Mouse (Mus musculus): ENCODE measurements around the gene Glis2. TPM values are rescaled to one million over a fixed set of nuclear protein-coding genes. Genes with fewer than 3 reads are reported as not detected.
"Not testable (repeated sequence)": the region's sequence is repeated elsewhere in the genome, so short reads cannot be mapped to it uniquely, and the experiment has no call there.

Glis2 gene
- total RNA-seq, 2 experiments from 2014 or later = 9.8 to 15.4 TPM

- DNase-seq (ENCODE audit: low spot score in 2 of 2) = no peak
These were observed 15.9 kb upstream of the Glis2 start for GRCm38 (mm10) chr16:4578630-4579029.

- not testable (repeated sequence) for DNase-seq (ENCODE audit: low spot score in 2 of 2)
These were observed 13.3 kb upstream of the Glis2 start for GRCm38 (mm10) chr16:4581179-4581578.

- no peak for DNase-seq (ENCODE audit: low spot score in 2 of 2)
These were observed 10.7 kb upstream of the Glis2 start for GRCm38 (mm10) chr16:4583807-4584206.

- DNase-seq (ENCODE audit: low spot score in 2 of 2) = no peak
These were observed 10.1 kb upstream of the Glis2 start for GRCm38 (mm10) chr16:4584438-4584837.

- no peak for DNase-seq (ENCODE audit: low spot score in 2 of 2)
These were observed 8.6 kb upstream of the Glis2 start for GRCm38 (mm10) chr16:4585642-4586530.

- DNase-seq (ENCODE audit: low spot score in 2 of 2) = peak; percentile 72 to 87
These were observed 7.9 kb upstream of the Glis2 start for GRCm38 (mm10) chr16:4586531-4587123.

GRCm38 (mm10) chr16:4587516-4588210, 6.8 kb upstream of the Glis2 start:
- DNase-seq (ENCODE audit: low spot score in 2 of 2) = no peak

- no peak for DNase-seq (ENCODE audit: low spot score in 2 of 2)
These were observed 4.3 kb upstream of the Glis2 start for GRCm38 (mm10) chr16:4590236-4590635.

GRCm38 (mm10) chr16:4592909-4593875, 1.3 kb upstream of the Glis2 start:
- peak in 1 of 2 experiments; percentile 69 for DNase-seq (ENCODE audit: low spot score in 2 of 2)

- no peak for DNase-seq (ENCODE audit: low spot score in 2 of 2)
These were observed 457 bp downstream of the Glis2 start for GRCm38 (mm10) chr16:4594814-4595526.

- DNase-seq (ENCODE audit: low spot score in 2 of 2) = no peak
These were observed 1.0 kb downstream of the Glis2 start for GRCm38 (mm10) chr16:4595527-4595963.

GRCm38 (mm10) chr16:4596141-4596728, 1.7 kb downstream of the Glis2 start:
- no peak for DNase-seq (ENCODE audit: low spot score in 2 of 2)

- no peak for DNase-seq (ENCODE audit: low spot score in 2 of 2)
These were observed 2.3 kb downstream of the Glis2 start for GRCm38 (mm10) chr16:4596836-4597235.

- no peak for DNase-seq (ENCODE audit: low spot score in 2 of 2)
These were observed 2.8 kb downstream of the Glis2 start for GRCm38 (mm10) chr16:4597296-4597695.

- DNase-seq (ENCODE audit: low spot score in 2 of 2) = no peak
These were observed 3.5 kb downstream of the Glis2 start for GRCm38 (mm10) chr16:4598041-4598440.

GRCm38 (mm10) chr16:4598891-4599543, 4.5 kb downstream of the Glis2 start:
- no peak for DNase-seq (ENCODE audit: low spot score in 2 of 2)

GRCm38 (mm10) chr16:4599616-4600015, 5.1 kb downstream of the Glis2 start:
- DNase-seq (ENCODE audit: low spot score in 2 of 2) = no peak

- no peak for DNase-seq (ENCODE audit: low spot score in 2 of 2)
These were observed 6.3 kb downstream of the Glis2 start for GRCm38 (mm10) chr16:4600701-4601310.

GRCm38 (mm10) chr16:4602189-4602588, 7.7 kb downstream of the Glis2 start:
- DNase-seq (ENCODE audit: low spot score in 2 of 2) = no peak

All from layer of hippocampus, adult 18-20 months (tissue).